ENCODE assay signal across 13 mouse cellular contexts in the genomic region with DNA sequence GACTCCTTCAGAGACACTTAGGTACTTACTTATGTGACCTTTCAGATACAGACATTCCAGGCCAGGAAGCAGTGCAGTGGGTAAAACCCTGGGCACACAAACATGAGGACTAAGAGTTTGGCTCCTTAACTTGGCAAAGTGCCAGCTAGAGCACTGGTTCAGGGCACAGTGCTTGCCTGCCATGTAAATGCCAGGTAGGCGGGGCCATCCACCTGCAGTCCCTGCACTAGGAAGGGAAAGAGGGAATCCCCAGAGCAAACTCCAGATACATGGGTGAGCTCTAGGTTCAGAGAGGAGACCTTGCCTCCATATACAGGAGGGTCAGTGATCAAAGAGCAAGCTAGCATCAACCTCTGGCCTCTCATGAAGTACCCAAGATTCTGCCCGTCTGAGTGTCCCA. TPM values are rescaled to one million over a fixed set of nuclear protein-coding genes. Genes with fewer than 3 reads are reported as not detected.
DNase-seq lines count a peak whose midpoint lies in the region; ATAC-seq lines count a peak whose summit lies in the region.
"Had no signal": no experiment of that assay in that cellular context is flagged by ENCODE, and none has a peak within 500 bp of the region (broad histone marks: within the 10 kb centered on the region; RNA-seq: fewer than 3 reads in every experiment).

No protein-coding gene starts in this region.

- no peaks in the 10 kb centered on the region for H3K9me3 ChIP-seq in limb, embryonic 12.5 days
- no peaks in the 10 kb centered on the region for H3K9me3 ChIP-seq in limb, embryonic 10.5 days (replicated peaks)
- H3K9me3 ChIP-seq in forebrain, embryonic 15.5 days: no peaks in the 10 kb centered on the region
- H3K9me3 ChIP-seq: embryonic facial prominence, embryonic 15.5 days; heart, embryonic 15.5 days; liver, embryonic 13.5 days; neural tube, embryonic 15.5 days had no signal

- no peak overlapping the region for H3K4me2 ChIP-seq in limb, embryonic 12.5 days
- H3K4me2 ChIP-seq in forebrain, embryonic 15.5 days (replicated peaks): no peak overlapping the region
- H3K4me2 ChIP-seq: embryonic facial prominence, embryonic 15.5 days; heart, embryonic 15.5 days; liver, embryonic 13.5 days; neural tube, embryonic 15.5 days had no signal

- no peak overlapping the region for H3K27ac ChIP-seq in limb, embryonic 12.5 days
- no peak overlapping the region for H3K27ac ChIP-seq in limb, embryonic 10.5 days
- no peak overlapping the region for H3K27ac ChIP-seq in forebrain, embryonic 15.5 days (replicated peaks)
- H3K27ac ChIP-seq: embryonic facial prominence, embryonic 15.5 days; heart, embryonic 15.5 days; liver, embryonic 13.5 days; neural tube, embryonic 15.5 days had no signal

- peaks cover 35% of the 10 kb centered on the region for H3K4me1 ChIP-seq in limb, embryonic 12.5 days (replicated peaks)
- H3K4me1 ChIP-seq in limb, embryonic 10.5 days: peaks cover 27% of the 10 kb centered on the region
- peaks cover 12% of the 10 kb centered on the region for H3K4me1 ChIP-seq in forebrain, embryonic 15.5 days

- DNase-seq in CD4-positive, CD25-positive, alpha-beta regulatory T cell, adult 2 months (ENCODE audit: low read depth, low spot score): peak; percentile 6
- no peak for DNase-seq in limb, embryonic 10.5 days (ENCODE audit: low spot score)
- peak; percentile 86 for DNase-seq in kidney, adult 11 months
- DNase-seq in lung, postnatal 10 days: peak; percentile 40
- DNase-seq in thymus, postnatal 10 days (ENCODE audit: low spot score in 2 of 2): no peak
- DNase-seq: liver, embryonic 13.5 days; thymus, postnatal 25 days had no signal

- no peaks in the 10 kb centered on the region for H3K36me3 ChIP-seq in limb, embryonic 12.5 days
- H3K36me3 ChIP-seq in limb, embryonic 10.5 days: peaks cover 2% of the 10 kb centered on the region; the same call in 1 of the 2 replicates
- no peaks in the 10 kb centered on the region for H3K36me3 ChIP-seq in forebrain, embryonic 15.5 days
- H3K36me3 ChIP-seq: embryonic facial prominence, embryonic 15.5 days; heart, embryonic 15.5 days; liver, embryonic 13.5 days; neural tube, embryonic 15.5 days had no signal

- H3K4me3 ChIP-seq in limb, embryonic 12.5 days (replicated peaks): no peak overlapping the region
- H3K4me3 ChIP-seq in limb, embryonic 10.5 days: no peak overlapping the region
- H3K4me3 ChIP-seq in forebrain, embryonic 15.5 days: no peak overlapping the region
- H3K4me3 ChIP-seq: embryonic facial prominence, embryonic 15.5 days; heart, embryonic 15.5 days; liver, embryonic 13.5 days; neural tube, embryonic 15.5 days had no signal

- no peak overlapping the region for H3K9ac ChIP-seq in limb, embryonic 12.5 days (replicated peaks)
- no peak overlapping the region for H3K9ac ChIP-seq in forebrain, embryonic 15.5 days (replicated peaks)
- H3K9ac ChIP-seq: embryonic facial prominence, embryonic 15.5 days; heart, embryonic 15.5 days; liver, embryonic 13.5 days; neural tube, embryonic 15.5 days had no signal

- 90% methylated on average over 2 of the region's 2 CpGs for WGBS in limb, embryonic 12.5 days
- 85% methylated on average over 2 of the region's 2 CpGs for WGBS in limb, embryonic 10.5 days
- WGBS in forebrain, embryonic 15.5 days: 88% methylated on average over 2 of the region's 2 CpGs

- H3K27me3 ChIP-seq in limb, embryonic 12.5 days: no peaks in the 10 kb centered on the region
- no peaks in the 10 kb centered on the region for H3K27me3 ChIP-seq in limb, embryonic 10.5 days (ENCODE audit: low read depth, poor library complexity, severe bottlenecking)
- H3K27me3 ChIP-seq in forebrain, embryonic 15.5 days: no peaks in the 10 kb centered on the region
- H3K27me3 ChIP-seq: embryonic facial prominence, embryonic 15.5 days; heart, embryonic 15.5 days; liver, embryonic 13.5 days; neural tube, embryonic 15.5 days had no signal

- ATAC-seq in CD4-positive, CD25-positive, alpha-beta regulatory T cell, adult 4 months: no peak
- 0 out of 2 replicates have a peak, but pooled peaks have one; percentile 8 for ATAC-seq in limb, embryonic 12.5 days (ENCODE audit: insufficient number of reproducible peaks, insufficient read depth, low FRiP score, low TSS enrichment, low read depth)
- ATAC-seq in forebrain, embryonic 15.5 days (replicated peaks): no peak; the same call in 1 of the 2 replicates

RNA-seq across cellular contexts. Expression of a gene that starts 7.6 kb away (rescaled TPM):
- under 1 TPM; 0.16 to 0.43 TPM for polyA plus RNA-seq in CD4-positive, CD25-positive, alpha-beta regulatory T cell, adult 4 months (2017; shearing (Covaris generic))
- polyA plus RNA-seq in limb, embryonic 12.5 days (2016; fragmentation: Nextera tagmentation; extraction: Ambion mirVana): 3.2 TPM in 2 replicates
- 1.8 and 2.3 TPM in 2 replicates for polyA plus RNA-seq in limb, embryonic 10.5 days (2016; fragmentation: Nextera tagmentation; extraction: Ambion mirVana)
- polyA plus RNA-seq in forebrain, embryonic 15.5 days (2015; fragmentation: Nextera tagmentation; extraction: Ambion mirVana): 2.6 and 2.9 TPM in 2 replicates

RNA-seq across cellular contexts. Expression of a gene that starts 48.8 kb away (rescaled TPM):
- 10 to 100 TPM; 17.4 to 22.8 TPM for polyA plus RNA-seq in CD4-positive, CD25-positive, alpha-beta regulatory T cell, adult 4 months (2017; shearing (Covaris generic))
- 99.8 and 102 TPM in 2 replicates for polyA plus RNA-seq in limb, embryonic 12.5 days (2016; fragmentation: Nextera tagmentation; extraction: Ambion mirVana)
- 63.2 and 65.4 TPM in 2 replicates for polyA plus RNA-seq in limb, embryonic 10.5 days (2016; fragmentation: Nextera tagmentation; extraction: Ambion mirVana)
- 32.7 and 34.3 TPM in 2 replicates for polyA plus RNA-seq in forebrain, embryonic 15.5 days (2015; fragmentation: Nextera tagmentation; extraction: Ambion mirVana)

RNA-seq across cellular contexts. Expression of a gene that starts 54.9 kb away (rescaled TPM):
- 10 to 100 TPM; 28.1 to 31.0 TPM for polyA plus RNA-seq in CD4-positive, CD25-positive, alpha-beta regulatory T cell, adult 4 months (2017; shearing (Covaris generic))
- 79.0 and 83.5 TPM in 2 replicates for polyA plus RNA-seq in limb, embryonic 12.5 days (2016; fragmentation: Nextera tagmentation; extraction: Ambion mirVana)
- polyA plus RNA-seq in limb, embryonic 10.5 days (2016; fragmentation: Nextera tagmentation; extraction: Ambion mirVana): 58.6 and 69.9 TPM in 2 replicates
- 124 and 128 TPM in 2 replicates for polyA plus RNA-seq in forebrain, embryonic 15.5 days (2015; fragmentation: Nextera tagmentation; extraction: Ambion mirVana)

Comparison
In these comparisons a context has a peak if more than half of its experiments do, and no peak if none do; other contexts are left out.
1. DNase-seq: peak in CD4-positive, CD25-positive, alpha-beta regulatory T cell, adult 2 months (single experiment), kidney, adult 11 months (single experiment) and lung, postnatal 10 days (single experiment); none in limb, embryonic 10.5 days (single experiment) and thymus, postnatal 10 days (0 of 2).